Mouse (Mus musculus): ENCODE results near the gene Nudt7. TPM values are rescaled to one million over a fixed set of nuclear protein-coding genes. Genes with fewer than 3 reads are reported as not detected.

The Nudt7 gene
- polyA plus RNA-seq (2012; ENCODE audit: low replicate concordance), result 2.4 and 3.5 TPM in 2 replicates

DNA sequence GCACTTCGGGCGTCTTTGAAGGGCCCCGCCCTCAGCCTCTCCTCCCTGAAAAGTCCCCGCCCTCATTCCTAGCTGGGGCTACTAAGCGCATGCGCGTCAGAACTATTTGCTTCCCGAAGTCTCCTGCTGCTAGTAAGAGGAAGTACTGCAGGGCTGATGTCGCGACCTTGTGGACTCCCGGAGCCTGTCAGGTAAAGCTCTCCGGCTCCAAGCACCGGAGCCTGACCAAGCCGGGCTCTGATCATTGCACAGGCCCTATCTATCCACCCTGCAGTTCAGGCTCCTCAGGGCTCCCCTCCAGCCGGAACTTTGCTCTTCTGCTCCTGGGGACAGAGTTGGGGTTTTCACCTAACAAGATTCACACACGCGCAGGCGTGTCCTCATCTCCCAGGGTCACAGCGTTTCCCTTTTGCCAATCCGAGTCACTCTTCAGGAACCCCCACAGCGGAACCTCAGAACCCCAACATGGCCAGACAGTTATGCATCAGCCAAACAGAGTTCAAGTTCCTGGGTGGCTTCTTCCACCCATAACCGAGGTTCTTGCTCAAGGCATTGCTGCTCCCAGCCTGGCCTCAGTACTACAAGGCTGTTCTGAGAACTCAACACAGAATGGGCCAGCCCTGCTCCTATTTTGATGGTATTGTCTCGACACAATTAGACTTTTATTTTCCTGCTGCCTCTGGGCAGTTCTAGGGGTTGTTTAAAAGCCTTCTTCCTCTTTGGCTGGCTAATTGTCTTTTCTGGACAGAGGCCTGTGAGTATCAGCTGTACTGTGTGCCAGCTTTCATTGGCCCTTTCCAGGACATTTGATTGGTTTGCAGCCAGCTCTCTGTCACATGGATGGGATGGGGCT is at the start of gene Nudt7:
Nudt7 (plus strand) TSS at position 48 of the 853 bp plus-strand sequence.

Other genes starting within 250 kb of the Nudt7 start
- not detected in 2 replicates for gene Vat1l, start 72.1 kb downstream of the Nudt7 start, polyA plus RNA-seq (2012; ENCODE audit: low replicate concordance)